Mouse (Mus musculus): ENCODE measurements at regions not wholly inside any gene's neighbourhood (a gene's known extent, or its start where the extent isn't known, plus 50 kb on each side); places are given as distances from the start of the nearest gene placed in this dataset.

DNA sequence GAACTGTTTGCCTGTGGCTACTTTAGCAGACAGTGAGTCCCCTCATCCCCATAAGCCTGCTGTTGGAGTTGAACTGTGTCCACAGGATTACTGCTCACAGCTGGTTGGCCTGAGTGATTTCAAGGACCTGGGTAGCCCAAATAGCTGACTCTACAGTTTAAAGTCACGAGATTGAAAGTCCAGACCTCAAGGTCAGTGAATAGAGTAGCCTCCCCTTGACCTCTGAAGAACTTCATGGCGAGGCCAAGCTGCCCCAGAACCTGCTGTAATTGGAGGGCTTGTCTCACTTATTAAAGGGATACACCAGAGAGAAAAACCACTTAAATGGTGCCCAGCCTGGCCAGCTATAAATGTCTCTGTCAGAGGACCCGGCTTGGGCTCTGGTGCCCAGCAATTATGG, 97.7 kb upstream of the Zbtb40 start:
- no peak for TF ChIP-seq CTCF (IDR thresholded peaks at IDR 0.05; ENCODE audit: low read depth, low read length)
- TF ChIP-seq POLR2AphosphoS5 (IDR thresholded peaks at IDR 0.05; ENCODE audit: insufficient replicate concordance, low read depth, low read length): no peak
- no peak for TF ChIP-seq GATA1 (IDR thresholded peaks at IDR 0.05; ENCODE audit: borderline replicate concordance, low read length)
- no peak for TF ChIP-seq TAL1 (conservative IDR thresholded peaks at IDR 0.05; ENCODE audit: low read depth, low read length)

Data from G1E (cell line).